Mouse (Mus musculus): ENCODE data around the gene Acad8. TPM values are rescaled to one million over a fixed set of nuclear protein-coding genes. Genes with fewer than 3 reads are reported as not detected.
A peak's percentile ranks its signal among the peaks of the same experiment; 100 is the strongest.

Gene Acad8
- polyA plus RNA-seq (2015; fragmentation: Nextera tagmentation; extraction: Ambion mirVana): 16.5 and 19.3 TPM in 2 replicates

- under 1% methylated on average over 35 of the region's 35 CpGs for WGBS (ENCODE audit: insufficient replicate concordance)
- no peak for TF ChIP-seq EP300 (IDR thresholded peaks at IDR 0.05; ENCODE audit: low read depth)
- DNase-seq (peak; percentile 95), ATAC-seq (peak; percentile 100)
- Histone ChIP-seq H3K9ac (replicated peaks) (peak within 1 kb of the TSS; percentile 82), H3K4me1 (ENCODE audit: insufficient read depth) (peaks cover 24% of the 10 kb centered on the region), H3K4me3 (ENCODE audit: low read depth, low read length) (peak within 1 kb of the TSS; percentile 78), H3K36me3 (replicated peaks; ENCODE audit: insufficient read depth, low read length) (peaks cover 12% of the 10 kb centered on the region), H3K27ac (ENCODE audit: low read depth) (peak within 1 kb of the TSS; percentile 81), H3K27me3 (ENCODE audit: insufficient read depth, low read length) (no peaks in the 10 kb centered on the region), H3K4me2 (ENCODE audit: low read depth, low read length) (peak within 1 kb of the TSS; percentile 98), H3K9me3 (ENCODE audit: low read length) (no peaks in the 10 kb centered on the region)
Observed at GRCm38 (mm10) chr9:26999461-27000395, at the start of gene Acad8, which contains the start of gene Thyn1. Gene Acad8 (minus strand): TSS chr9:26999566. Gene Thyn1 (plus strand): TSS chr9:26999710.

- Histone ChIP-seq H3K4me3 (ENCODE audit: low read depth, low read length) (no peak overlapping the region), H3K9me3 (ENCODE audit: low read length) (no peaks in the 10 kb centered on the region), H3K4me2 (ENCODE audit: low read depth, low read length) (no peak overlapping the region), H3K9ac (replicated peaks) (no peak overlapping the region), H3K36me3 (replicated peaks; ENCODE audit: insufficient read depth, low read length) (peaks cover 83% of the 10 kb centered on the region), H3K4me1 (ENCODE audit: insufficient read depth) (no peaks in the 10 kb centered on the region), H3K27me3 (ENCODE audit: insufficient read depth, low read length) (no peaks in the 10 kb centered on the region), H3K27ac (ENCODE audit: low read depth) (no peak overlapping the region)
- TF ChIP-seq EP300 (IDR thresholded peaks at IDR 0.05; ENCODE audit: low read depth) (no peak), CTCF (IDR thresholded peaks at IDR 0.05; ENCODE audit: low read depth) (no peak)
- WGBS (ENCODE audit: insufficient replicate concordance): 86% methylated on average over 5 of the region's 5 CpGs
- no peak for DNase-seq
- ATAC-seq: no peak
Observed at GRCm38 (mm10) chr9:27043892-27044291, 44.5 kb upstream of the Acad8 start.

DNA sequence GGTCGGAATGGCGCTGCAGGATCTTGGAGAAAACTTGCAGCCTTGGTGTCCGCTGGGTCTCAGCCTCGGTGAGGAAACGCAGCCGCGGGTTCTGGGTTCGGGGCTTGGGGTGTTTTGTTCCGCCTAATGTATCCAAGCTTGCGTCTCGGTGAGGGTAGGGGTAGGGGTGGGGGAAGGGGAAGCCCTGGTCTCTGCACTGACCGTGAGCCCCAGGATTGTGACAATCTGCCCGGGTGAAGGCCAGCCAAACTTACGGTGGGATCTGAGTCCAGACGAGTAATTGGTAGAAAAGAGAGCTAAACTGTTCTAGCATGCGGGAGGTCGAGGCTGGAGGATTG lies 31.4 kb upstream of the Acad8 start:
- no peak for TF ChIP-seq CTCF (IDR thresholded peaks at IDR 0.05; ENCODE audit: low read depth)
- no peak for TF ChIP-seq EP300 (IDR thresholded peaks at IDR 0.05; ENCODE audit: low read depth)
- Histone ChIP-seq H3K27ac (ENCODE audit: low read depth) (peak overlapping the region; percentile 86; the same call in 1 of the 2 replicates), H3K36me3 (replicated peaks; ENCODE audit: insufficient read depth, low read length) (no peaks in the 10 kb centered on the region; the same call in 1 of the 2 replicates), H3K4me1 (ENCODE audit: insufficient read depth) (peaks cover 40% of the 10 kb centered on the region), H3K9ac (replicated peaks) (peak overlapping the region; percentile 95), H3K9me3 (ENCODE audit: low read length) (no peaks in the 10 kb centered on the region), H3K4me2 (ENCODE audit: low read depth, low read length) (peak overlapping the region; percentile 100), H3K4me3 (ENCODE audit: low read depth, low read length) (peak overlapping the region; percentile 99), H3K27me3 (ENCODE audit: insufficient read depth, low read length) (no peaks in the 10 kb centered on the region)
- peak; percentile 16 for ATAC-seq
- no peak for DNase-seq
- WGBS (ENCODE audit: insufficient replicate concordance): under 1% methylated on average over 17 of the region's 17 CpGs

GRCm38 (mm10) chr9:27029828-27030762 lies 30.7 kb upstream of the Acad8 start, which contains the start of the genes Vps26b and Ncapd3:
Gene Vps26b (minus strand): TSS chr9:27030065.
Gene Ncapd3 (plus strand): TSS chr9:27030175.
- H3K36me3 ChIP-seq (replicated peaks; ENCODE audit: insufficient read depth, low read length): no peaks in the 10 kb centered on the region; the same call in 1 of the 2 replicates

GRCm38 (mm10) chr9:27029022-27029827 lies 29.9 kb upstream of the Acad8 start:
- DNase-seq (peak; percentile 61), ATAC-seq (peak; percentile 34)
- Histone ChIP-seq H3K4me1 (ENCODE audit: insufficient read depth) (peaks cover 40% of the 10 kb centered on the region), H3K27me3 (ENCODE audit: insufficient read depth, low read length) (no peaks in the 10 kb centered on the region), H3K9ac (replicated peaks) (peak overlapping the region; percentile 95), H3K4me3 (ENCODE audit: low read depth, low read length) (peak overlapping the region; percentile 99), H3K9me3 (ENCODE audit: low read length) (no peaks in the 10 kb centered on the region), H3K36me3 (replicated peaks; ENCODE audit: insufficient read depth, low read length) (no peaks in the 10 kb centered on the region; the same call in 1 of the 2 replicates), H3K4me2 (ENCODE audit: low read depth, low read length) (peak overlapping the region; percentile 100), H3K27ac (ENCODE audit: low read depth) (peak overlapping the region; percentile 86)
- TF ChIP-seq CTCF (IDR thresholded peaks at IDR 0.05; ENCODE audit: low read depth) (peak; percentile 42), EP300 (IDR thresholded peaks at IDR 0.05; ENCODE audit: low read depth) (no peak)
- under 1% methylated on average over 52 of the region's 52 CpGs for WGBS (ENCODE audit: insufficient replicate concordance)

More at GRCm38 (mm10) chr9:27029828-27030762, 30.7 kb upstream of the Acad8 start, which contains the start of the genes Vps26b and Ncapd3:
- peak; percentile 33; the same call in 1 of the 2 replicates for TF ChIP-seq EP300 (IDR thresholded peaks at IDR 0.05; ENCODE audit: low read depth)
- peak; percentile 31 for TF ChIP-seq CTCF (IDR thresholded peaks at IDR 0.05; ENCODE audit: low read depth)
- under 1% methylated on average over 74 of the region's 80 CpGs for WGBS (ENCODE audit: insufficient replicate concordance)
- no peaks in the 10 kb centered on the region for H3K9me3 ChIP-seq (ENCODE audit: low read length)
- peak within 1 kb of the TSS; percentile 95 for H3K9ac ChIP-seq (replicated peaks)
- H3K4me1 ChIP-seq (ENCODE audit: insufficient read depth): peaks cover 40% of the 10 kb centered on the region
- peak within 1 kb of the TSS; percentile 99 for H3K4me3 ChIP-seq (ENCODE audit: low read depth, low read length)
- peak within 1 kb of the TSS; percentile 100 for H3K4me2 ChIP-seq (ENCODE audit: low read depth, low read length)
- H3K27ac ChIP-seq (ENCODE audit: low read depth): peak within 1 kb of the TSS; percentile 86
- DNase-seq: peak; percentile 97
- ATAC-seq: peak; percentile 94
- no peaks in the 10 kb centered on the region for H3K27me3 ChIP-seq (ENCODE audit: insufficient read depth, low read length)

Measured in liver, postnatal 0 days (tissue).